Mouse (Mus musculus) myocyte (in vitro differentiated cells): ENCODE measurements around the gene Inafm2.
A peak's percentile ranks its signal among the peaks of the same experiment; 100 is the strongest.

Experiments
- CEBPB ChIP-seq: IDR thresholded peaks from 2 replicates; pipeline ENCODE4 v1.6.1; 2011; ENCODE audit warnings: mild to moderate bottlenecking, moderate library complexity; ENCODE audit not compliant: poor library complexity, insufficient read depth, severe bottlenecking
- MAX ChIP-seq: IDR thresholded peaks from one replicate; pipeline ENCODE4 v1.6.1; 2011; ENCODE audit warnings: low read depth, mild to moderate bottlenecking, control low read depth
- MYOG ChIP-seq, 3 experiments: IDR thresholded peaks; one replicate each; pipeline ENCODE4 v1.6.1; 2011; ENCODE audit warnings: control low read depth in 2 of 3, low read depth in 2 of 3, mild to moderate bottlenecking in 2 of 3; ENCODE audit not compliant: insufficient read length in 2 of 3, control insufficient read depth in 1 of 3, insufficient read depth in 1 of 3
- POLR2A ChIP-seq: IDR thresholded peaks from one replicate; pipeline ENCODE4 v1.6.1; 2011; ENCODE audit warnings: low read depth, mild to moderate bottlenecking, control low read depth, moderate library complexity; ENCODE audit not compliant: insufficient read length
- POLR2AphosphoS2 ChIP-seq: IDR thresholded peaks from one replicate; pipeline ENCODE4 v1.6.1; 2011; ENCODE audit warnings: low read depth, control low read depth; ENCODE audit not compliant: insufficient read length
- REST ChIP-seq: IDR thresholded peaks from one replicate; pipeline ENCODE4 v1.6.1; 2011; ENCODE audit warnings: mild to moderate bottlenecking, control low read depth, moderate library complexity; ENCODE audit not compliant: insufficient read depth, insufficient read length
- USF1 ChIP-seq: IDR thresholded peaks from one replicate; pipeline ENCODE4 v1.6.1; 2011; ENCODE audit warnings: low read depth, mild to moderate bottlenecking, control low read depth, moderate library complexity

DNA sequence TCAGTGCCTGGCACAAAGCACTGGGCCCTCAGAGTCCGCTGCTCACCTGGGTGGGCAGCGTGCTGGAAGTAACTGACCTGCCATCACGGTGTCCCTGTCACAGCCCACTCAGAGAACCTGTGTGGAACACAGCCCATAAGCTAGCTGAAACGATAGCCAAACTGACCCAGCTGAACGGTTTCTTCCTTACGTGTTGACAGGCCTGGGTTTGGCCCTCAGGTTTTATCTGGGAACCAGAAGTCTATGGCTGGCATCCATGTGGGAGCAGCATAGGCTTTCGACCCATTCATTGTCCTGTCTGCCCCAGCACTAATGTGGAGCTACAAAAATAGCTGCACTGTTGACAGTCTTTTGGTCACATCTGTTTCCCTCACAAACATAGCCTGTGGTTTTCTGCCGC lies 4.9 kb downstream of the Inafm2 start:
- TF ChIP-seq POLR2AphosphoS2 (no peak), POLR2A (no peak), MAX (no peak), MYOG (IDR thresholded peaks at IDR 0.05; ENCODE audit: control insufficient read depth in 1 of 3, insufficient read depth in 1 of 3, insufficient read length in 2 of 3, low read depth in 2 of 3) (peak in 1 of 3 experiments; percentile 2), CEBPB (no peak), USF1 (no peak), REST (no peak)
